Mouse (Mus musculus): ENCODE data around the gene Dot1l. TPM values are rescaled to one million over a fixed set of nuclear protein-coding genes. Genes with fewer than 3 reads are reported as not detected.

Gene Dot1l
- total and polyA plus RNA-seq, 3 experiments = 8.7 to 118 (median 105) TPM

- H3K4me3 ChIP-seq (ENCODE audit: low read depth, low read length) = no peak overlapping the region
- H3K4me1 ChIP-seq (ENCODE audit: insufficient read depth, low read depth, low read length) = peaks cover 49% of the 10 kb centered on the region
These were observed 53.3 kb downstream of the Dot1l start for GRCm38 (mm10) chr10:80808099-80808984.

GRCm38 (mm10) chr10:80808985-80809632 lies 54.1 kb downstream of the Dot1l start:
- Histone ChIP-seq H3K27me3 (ENCODE audit: insufficient read depth, low read length) (peaks cover 38% of the 10 kb centered on the region), H3K4me1 (ENCODE audit: insufficient read depth, low read depth, low read length) (peaks cover 43% of the 10 kb centered on the region), H3K4me3 (ENCODE audit: low read depth, low read length) (no peak overlapping the region), H3K9me3 (replicated peaks) (peaks cover 19% of the 10 kb centered on the region), H3K36me3 (replicated peaks) (peaks cover 41% of the 10 kb centered on the region)
- ATAC-seq (ENCODE audit: extremely low read depth, insufficient number of reproducible peaks, low FRiP score, poor library complexity, severe bottlenecking) (no peak), DNase-seq (ENCODE audit: low spot score) (no peak)
- TF ChIP-seq GATA1 (IDR thresholded peaks at IDR 0.05; ENCODE audit: borderline replicate concordance, low read length) (no peak), GATA2 (IDR thresholded peaks at IDR 0.05; ENCODE audit: borderline replicate concordance, low read depth, low read length) (no peak), POLR2AphosphoS5 (IDR thresholded peaks at IDR 0.05; ENCODE audit: insufficient replicate concordance, low read depth, low read length) (no peak), CTCF (IDR thresholded peaks at IDR 0.05; ENCODE audit: low read depth, low read length) (no peak), TAL1 (conservative IDR thresholded peaks at IDR 0.05; ENCODE audit: low read depth, low read length) (no peak)

More at GRCm38 (mm10) chr10:80808099-80808984, 53.3 kb downstream of the Dot1l start:
- Histone ChIP-seq H3K9me3 (replicated peaks) (peaks cover 16% of the 10 kb centered on the region), H3K36me3 (replicated peaks) (peaks cover 49% of the 10 kb centered on the region), H3K27me3 (ENCODE audit: insufficient read depth, low read length) (peaks cover 34% of the 10 kb centered on the region)
- TF ChIP-seq TAL1 (conservative IDR thresholded peaks at IDR 0.05; ENCODE audit: low read depth, low read length) (no peak), CTCF (IDR thresholded peaks at IDR 0.05; ENCODE audit: low read depth, low read length) (no peak), GATA2 (IDR thresholded peaks at IDR 0.05; ENCODE audit: borderline replicate concordance, low read depth, low read length) (no peak), POLR2AphosphoS5 (IDR thresholded peaks at IDR 0.05; ENCODE audit: insufficient replicate concordance, low read depth, low read length) (no peak), GATA1 (IDR thresholded peaks at IDR 0.05; ENCODE audit: borderline replicate concordance, low read length) (no peak)
- DNase-seq (ENCODE audit: low spot score) = no peak
- no peak for ATAC-seq (ENCODE audit: extremely low read depth, insufficient number of reproducible peaks, low FRiP score, poor library complexity, severe bottlenecking)

DNA sequence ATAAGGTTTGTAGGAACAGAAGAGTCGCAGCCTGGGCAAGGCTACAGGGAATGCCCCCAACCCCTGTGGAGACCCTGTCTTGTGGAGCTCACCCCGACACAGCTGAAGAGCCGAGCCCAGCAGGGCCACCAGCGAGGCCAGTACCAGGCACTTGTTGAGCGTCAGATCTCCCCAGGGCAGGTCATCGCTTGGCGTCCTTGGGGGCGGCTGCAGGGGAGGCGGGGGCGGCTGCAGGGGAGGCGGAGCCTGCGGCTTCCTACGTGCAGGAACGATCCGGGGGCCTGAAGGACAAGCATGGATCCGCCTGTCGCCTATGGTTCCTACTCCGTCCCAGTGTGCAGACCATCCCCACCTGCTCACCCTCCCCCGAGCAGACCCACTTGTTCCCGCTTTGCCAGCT lies 55.1 kb downstream of the Dot1l start:
- peaks cover 40% of the 10 kb centered on the region for H3K27me3 ChIP-seq (ENCODE audit: insufficient read depth, low read length)
- peaks cover 31% of the 10 kb centered on the region for H3K36me3 ChIP-seq (replicated peaks)
- H3K4me1 ChIP-seq (ENCODE audit: insufficient read depth, low read depth, low read length) = peaks cover 40% of the 10 kb centered on the region
- peak overlapping the region; percentile 55; the same call in 1 of the 2 replicates for H3K4me3 ChIP-seq (ENCODE audit: low read depth, low read length)
- ATAC-seq (ENCODE audit: extremely low read depth, insufficient number of reproducible peaks, low FRiP score, poor library complexity, severe bottlenecking) (no peak), DNase-seq (ENCODE audit: low spot score) (no peak)
- TF ChIP-seq CTCF (IDR thresholded peaks at IDR 0.05; ENCODE audit: low read depth, low read length) (no peak), GATA2 (IDR thresholded peaks at IDR 0.05; ENCODE audit: borderline replicate concordance, low read depth, low read length) (no peak), TAL1 (conservative IDR thresholded peaks at IDR 0.05; ENCODE audit: low read depth, low read length) (no peak), GATA1 (IDR thresholded peaks at IDR 0.05; ENCODE audit: borderline replicate concordance, low read length) (no peak), POLR2AphosphoS5 (IDR thresholded peaks at IDR 0.05; ENCODE audit: insufficient replicate concordance, low read depth, low read length) (no peak)
- H3K9me3 ChIP-seq (replicated peaks) = peaks cover 25% of the 10 kb centered on the region

DNA sequence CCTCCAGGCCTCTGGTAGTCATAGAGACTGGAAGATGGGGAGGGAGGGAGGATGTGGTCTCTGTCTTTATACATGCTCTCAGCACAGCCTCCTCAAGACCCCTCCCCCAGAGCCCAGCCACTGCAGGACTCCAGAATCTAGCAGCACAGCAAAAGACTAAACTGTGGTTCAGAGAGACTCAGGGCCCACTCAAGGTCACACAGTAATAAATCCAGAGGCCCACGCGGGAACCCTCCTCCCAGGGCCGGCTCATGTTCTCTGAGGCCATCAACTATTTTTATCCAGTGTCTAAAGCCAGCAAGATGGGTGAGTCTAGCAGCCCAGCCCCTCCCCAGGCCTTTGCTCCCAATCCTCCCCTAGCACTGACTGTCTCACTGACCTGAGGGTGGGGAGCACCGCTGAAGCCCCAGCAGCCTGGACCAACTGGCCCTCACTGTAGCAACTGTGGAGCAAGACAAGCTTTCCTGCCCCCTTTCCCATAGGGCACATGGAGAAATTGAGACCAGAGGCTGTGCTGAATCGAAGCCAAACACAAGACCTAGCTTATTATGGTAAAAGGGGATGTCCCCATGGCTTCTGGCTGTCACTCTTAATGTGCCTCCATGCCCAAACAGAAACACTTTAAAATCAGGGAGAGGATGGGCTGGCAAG lies 57.5 kb downstream of the Dot1l start:
- ATAC-seq (ENCODE audit: extremely low read depth, insufficient number of reproducible peaks, low FRiP score, poor library complexity, severe bottlenecking) (no peak), DNase-seq (ENCODE audit: low spot score) (no peak)
- TF ChIP-seq CTCF (IDR thresholded peaks at IDR 0.05; ENCODE audit: low read depth, low read length) (no peak), GATA2 (IDR thresholded peaks at IDR 0.05; ENCODE audit: borderline replicate concordance, low read depth, low read length) (no peak), POLR2AphosphoS5 (IDR thresholded peaks at IDR 0.05; ENCODE audit: insufficient replicate concordance, low read depth, low read length) (no peak), TAL1 (conservative IDR thresholded peaks at IDR 0.05; ENCODE audit: low read depth, low read length) (no peak), GATA1 (IDR thresholded peaks at IDR 0.05; ENCODE audit: borderline replicate concordance, low read length) (no peak)
- H3K9me3 ChIP-seq (replicated peaks) = peaks cover 11% of the 10 kb centered on the region
- H3K4me1 ChIP-seq (ENCODE audit: insufficient read depth, low read depth, low read length) = peaks cover 26% of the 10 kb centered on the region
- H3K27me3 ChIP-seq (ENCODE audit: insufficient read depth, low read length) = peaks cover 40% of the 10 kb centered on the region
- peaks cover 8% of the 10 kb centered on the region for H3K36me3 ChIP-seq (replicated peaks)
- no peak overlapping the region for H3K4me3 ChIP-seq (ENCODE audit: low read depth, low read length)

- TF ChIP-seq CTCF (IDR thresholded peaks at IDR 0.05; ENCODE audit: low read depth, low read length) (no peak), GATA2 (IDR thresholded peaks at IDR 0.05; ENCODE audit: borderline replicate concordance, low read depth, low read length) (no peak), GATA1 (IDR thresholded peaks at IDR 0.05; ENCODE audit: borderline replicate concordance, low read length) (no peak), TAL1 (conservative IDR thresholded peaks at IDR 0.05; ENCODE audit: low read depth, low read length) (no peak), POLR2AphosphoS5 (IDR thresholded peaks at IDR 0.05; ENCODE audit: insufficient replicate concordance, low read depth, low read length) (no peak)
- DNase-seq (ENCODE audit: low spot score) (no peak), ATAC-seq (ENCODE audit: extremely low read depth, insufficient number of reproducible peaks, low FRiP score, poor library complexity, severe bottlenecking) (no peak)
- peaks cover 24% of the 10 kb centered on the region for H3K4me1 ChIP-seq (ENCODE audit: insufficient read depth, low read depth, low read length)
- H3K9me3 ChIP-seq (replicated peaks) = peaks cover 11% of the 10 kb centered on the region
- peaks cover 36% of the 10 kb centered on the region for H3K27me3 ChIP-seq (ENCODE audit: insufficient read depth, low read length)
- H3K36me3 ChIP-seq (replicated peaks) = peaks cover 1% of the 10 kb centered on the region
- H3K4me3 ChIP-seq (ENCODE audit: low read depth, low read length) = no peak within 1 kb of the TSS
These were observed 58.4 kb downstream of the Dot1l start, which contains the start of gene Jsrp1 for GRCm38 (mm10) chr10:80813366-80813765. Gene Jsrp1, minus strand, starts transcription at chr10:80813498.

Data from G1E (cell line).